Mouse (Mus musculus): ENCODE data around the gene Plod1.

- TF ChIP-seq CTCF (IDR thresholded peaks at IDR 0.05; ENCODE audit: borderline replicate concordance, control insufficient read depth, extremely low read depth, insufficient read depth, low read length, poor library complexity) = no peak
- no peak for TF ChIP-seq POLR2A (IDR thresholded peaks at IDR 0.05; ENCODE audit: control insufficient read depth, extremely low read depth, insufficient read depth, low read length, poor library complexity)
Measured at GRCm38 (mm10) chr4:147897348-147897747, 39.2 kb downstream of the Plod1 start.
